Comparison of ENCODE assay signal across 9 mouse cellular contexts in the genomic region with DNA sequence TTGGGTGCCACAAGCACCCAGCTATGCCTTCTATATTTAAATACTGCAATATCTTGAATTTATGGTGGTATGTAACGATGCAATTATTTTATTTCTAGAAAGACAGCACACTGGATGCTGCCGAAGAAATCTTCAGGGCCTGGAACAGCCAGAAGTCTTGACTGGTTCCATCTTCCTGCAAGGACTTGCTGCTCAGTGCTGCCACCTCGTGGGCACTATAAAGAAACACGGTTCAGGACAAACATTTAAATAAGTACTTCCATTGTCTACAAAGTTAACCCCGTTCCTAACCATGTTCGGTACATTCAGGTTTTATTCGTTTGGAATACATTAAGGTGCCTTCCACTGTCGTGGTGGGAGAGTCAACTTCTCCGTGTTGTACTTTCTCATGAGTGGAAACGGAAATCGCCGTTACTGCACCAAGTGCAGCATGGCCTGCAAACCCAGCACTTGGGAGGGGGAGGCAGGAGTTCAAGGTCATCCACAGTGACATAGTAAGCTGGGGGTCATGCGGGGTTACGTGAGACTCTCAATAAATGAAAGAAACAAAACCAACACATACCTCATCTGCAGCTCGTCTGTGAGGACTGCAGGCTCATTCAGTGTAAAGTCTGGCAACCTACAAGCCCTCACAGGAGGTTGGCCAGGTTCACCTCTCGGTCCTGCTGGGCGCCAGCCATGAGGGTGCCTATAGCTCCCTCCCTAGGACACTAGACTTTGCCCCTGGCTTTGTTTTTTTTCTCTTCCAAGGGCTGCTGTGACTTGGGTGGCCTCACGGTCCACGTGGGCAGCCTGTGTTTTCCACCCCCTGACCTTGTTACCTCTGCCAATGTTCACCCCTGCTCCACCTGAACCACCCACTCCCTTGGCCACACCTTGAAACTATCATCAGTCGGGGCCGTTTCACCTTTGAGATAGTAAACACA. TPM values are rescaled to one million over a fixed set of nuclear protein-coding genes. Genes with fewer than 3 reads are reported as not detected.
A peak's percentile ranks its signal among the peaks of the same experiment; 100 is the strongest.
DNase-seq lines count a peak whose midpoint lies in the region; ATAC-seq lines count a peak whose summit lies in the region.
"Had no signal": no experiment of that assay in that cellular context is flagged by ENCODE, and none has a peak within 500 bp of the region (broad histone marks: within the 10 kb centered on the region; RNA-seq: fewer than 3 reads in every experiment).

No protein-coding gene starts in this region.

- H3K4me3 ChIP-seq in heart, embryonic 10.5 days: no peak overlapping the region
- no peak overlapping the region for H3K4me3 ChIP-seq in liver, embryonic 15.5 days (replicated peaks)
- no peak overlapping the region for H3K4me3 ChIP-seq in neural tube, embryonic 13.5 days
- H3K4me3 ChIP-seq: embryonic facial prominence, embryonic 13.5 days had no signal

- DNase-seq in heart, adult 8-10 months (ENCODE audit: low spot score): peak; percentile 13
- DNase-seq in heart, embryonic 10.5 days (ENCODE audit: low spot score): no peak
- DNase-seq in T-cell, adult 2 months (ENCODE audit: low spot score): peak; percentile 29
- peak; percentile 38 for DNase-seq in embryo, embryonic 9.5 days (ENCODE audit: extremely low spot score)
- peak; percentile 84 for DNase-seq in induced T-regulatory cell, adult 2 months (ENCODE audit: low read depth)
- DNase-seq in frontal cortex, postnatal 10 days (ENCODE audit: low spot score in 2 of 2): no peak

- peak; percentile 78 for ATAC-seq in liver, embryonic 15.5 days (ENCODE audit: insufficient read depth)
- 0 out of 2 replicates have a peak, but pooled peaks have one; percentile 43 for ATAC-seq in neural tube, embryonic 13.5 days (ENCODE audit: low read depth)

- 58% methylated on average over 21 of the region's 21 CpGs for WGBS in heart, embryonic 10.5 days
- WGBS in liver, embryonic 15.5 days (ENCODE audit: insufficient replicate concordance): 44% methylated on average over 21 of the region's 21 CpGs
- 63% methylated on average over 21 of the region's 21 CpGs for WGBS in neural tube, embryonic 13.5 days

- no peaks in the 10 kb centered on the region for H3K9me3 ChIP-seq in heart, embryonic 10.5 days
- no peaks in the 10 kb centered on the region for H3K9me3 ChIP-seq in liver, embryonic 15.5 days (replicated peaks)
- H3K9me3 ChIP-seq in neural tube, embryonic 13.5 days: no peaks in the 10 kb centered on the region
- H3K9me3 ChIP-seq: embryonic facial prominence, embryonic 13.5 days had no signal

- H3K9ac ChIP-seq in liver, embryonic 15.5 days: no peak overlapping the region
- H3K9ac ChIP-seq in neural tube, embryonic 13.5 days: no peak overlapping the region
- H3K9ac ChIP-seq: embryonic facial prominence, embryonic 13.5 days had no signal

- H3K27me3 ChIP-seq in heart, embryonic 10.5 days (ENCODE audit: insufficient read depth, poor library complexity, severe bottlenecking): no peaks in the 10 kb centered on the region
- no peaks in the 10 kb centered on the region for H3K27me3 ChIP-seq in liver, embryonic 15.5 days
- no peaks in the 10 kb centered on the region for H3K27me3 ChIP-seq in neural tube, embryonic 13.5 days
- H3K27me3 ChIP-seq: embryonic facial prominence, embryonic 13.5 days had no signal

- no peaks in the 10 kb centered on the region for H3K4me1 ChIP-seq in heart, embryonic 10.5 days
- no peaks in the 10 kb centered on the region; the same call in 1 of the 2 replicates for H3K4me1 ChIP-seq in liver, embryonic 15.5 days (replicated peaks)
- H3K4me1 ChIP-seq in neural tube, embryonic 13.5 days (replicated peaks): no peaks in the 10 kb centered on the region
- H3K4me1 ChIP-seq: embryonic facial prominence, embryonic 13.5 days had no signal

- H3K27ac ChIP-seq in heart, embryonic 10.5 days: no peak overlapping the region
- peak overlapping the region; percentile 64 for H3K27ac ChIP-seq in liver, embryonic 15.5 days (replicated peaks)
- H3K27ac ChIP-seq in neural tube, embryonic 13.5 days (replicated peaks): no peak overlapping the region
- H3K27ac ChIP-seq: embryonic facial prominence, embryonic 13.5 days had no signal

- H3K4me2 ChIP-seq in liver, embryonic 15.5 days: peak overlapping the region; percentile 7; the same call in 1 of the 2 replicates
- H3K4me2 ChIP-seq in neural tube, embryonic 13.5 days: no peak overlapping the region
- H3K4me2 ChIP-seq: embryonic facial prominence, embryonic 13.5 days had no signal

- H3K36me3 ChIP-seq in heart, embryonic 10.5 days: no peaks in the 10 kb centered on the region
- no peaks in the 10 kb centered on the region for H3K36me3 ChIP-seq in liver, embryonic 15.5 days (replicated peaks)
- no peaks in the 10 kb centered on the region for H3K36me3 ChIP-seq in neural tube, embryonic 13.5 days
- H3K36me3 ChIP-seq: embryonic facial prominence, embryonic 13.5 days had no signal

RNA-seq across cellular contexts. Expression of a gene that starts 20.6 kb away (rescaled TPM):
- total RNA-seq in heart, adult 8-10 months (2022): 10 to 100 TPM; 17.8 to 20.6 (median 19.2) TPM
- polyA plus RNA-seq in heart, embryonic 10.5 days (2016; fragmentation: Nextera tagmentation; extraction: Ambion mirVana): 63.1 and 73.2 TPM in 2 replicates
- 42.6 and 46.4 TPM in 2 replicates for polyA plus RNA-seq in liver, embryonic 15.5 days (2015; fragmentation: Nextera tagmentation; extraction: Ambion mirVana)
- polyA plus RNA-seq in neural tube, embryonic 13.5 days (2015; fragmentation: Nextera tagmentation; extraction: Ambion mirVana): 96.2 and 104 TPM in 2 replicates

RNA-seq across cellular contexts. Expression of a gene that starts 43.4 kb away (rescaled TPM):
- 10 to 100 TPM; 40.0 to 42.6 (median 41.4) TPM for total RNA-seq in heart, adult 8-10 months (2022)
- polyA plus RNA-seq in heart, embryonic 10.5 days (2016; fragmentation: Nextera tagmentation; extraction: Ambion mirVana): 10.6 and 11.6 TPM in 2 replicates
- polyA plus RNA-seq in liver, embryonic 15.5 days (2015; fragmentation: Nextera tagmentation; extraction: Ambion mirVana): 12.7 and 13.7 TPM in 2 replicates
- 6.5 and 7.6 TPM in 2 replicates for polyA plus RNA-seq in neural tube, embryonic 13.5 days (2015; fragmentation: Nextera tagmentation; extraction: Ambion mirVana)

Comparison
In these comparisons a context has a peak if more than half of its experiments do, and no peak if none do; other contexts are left out.
1. DNase-seq: peak in heart, adult 8-10 months (single experiment), T-cell, adult 2 months (single experiment), embryo, embryonic 9.5 days (single experiment) and induced T-regulatory cell, adult 2 months (single experiment); none in heart, embryonic 10.5 days (single experiment) and frontal cortex, postnatal 10 days (0 of 2).